ENCODE assay signal across 20 mouse cellular contexts in the genomic region with DNA sequence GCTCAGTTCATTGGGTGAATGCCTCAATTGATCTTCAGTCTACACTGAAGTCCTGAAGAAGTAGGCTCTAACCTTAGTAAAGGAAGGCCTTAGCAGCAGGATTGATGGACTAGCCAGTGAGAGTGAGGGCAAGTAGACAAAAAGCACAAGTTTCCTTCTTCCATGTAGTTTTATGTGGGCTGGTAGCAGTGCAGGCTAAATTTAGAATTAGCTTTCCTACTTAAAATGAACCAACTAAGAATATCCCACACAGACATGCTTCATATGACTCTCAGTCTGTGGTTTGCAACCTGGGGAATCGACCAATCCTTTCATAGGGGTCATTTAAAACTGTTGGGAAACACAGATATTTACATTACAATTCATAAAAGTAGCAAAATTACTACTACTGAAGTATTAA.
"Had no signal": no experiment of that assay in that cellular context is flagged by ENCODE, and none has a peak within 500 bp of the region (broad histone marks: within the 10 kb centered on the region; RNA-seq: fewer than 3 reads in every experiment).

No protein-coding gene starts in this region.

- ATAC-seq: forebrain, embryonic 13.5 days; forebrain, embryonic 14.5 days; forebrain, embryonic 15.5 days; forebrain, embryonic 16.5 days; forebrain, postnatal 0 days had no signal

- DNase-seq: cerebellum, adult 8-10 months; cerebellum, adult 9-10 months; cerebellum, postnatal 10 days; cerebellum, postnatal 14 days; cerebellum, postnatal 25 days; cerebellum, postnatal 36 days; embryo, embryonic 11 days; forebrain, postnatal 0 days; gastrocnemius, adult 2 months; gastrocnemius, postnatal 10 days; gastrocnemius, postnatal 14 days; gastrocnemius, postnatal 25 days; gastrocnemius, postnatal 36 days; heart, adult 11 months; heart, adult 18-20 months; heart, adult 2 months had no signal
